Mouse (Mus musculus) olfactory bulb, adult 2 months (tissue): Measurements from ENCODE around the gene Shc4.

ENCODE experiments used
- CTCF ChIP-seq: fragments of 200-500 bp; IDR thresholded peaks from 2 replicates; pipeline ENCODE4 v1.5.1; 2012; ENCODE audit warnings: low read depth, mild to moderate bottlenecking, low read length, moderate library complexity; ENCODE audit not compliant: insufficient read depth
- POLR2A ChIP-seq: fragments of 200-500 bp; IDR thresholded peaks from 2 replicates; pipeline ENCODE4 v1.6.1; 2012; ENCODE audit warnings: mild to moderate bottlenecking, low read depth, low read length, moderate library complexity; ENCODE audit not compliant: insufficient read depth

DNA sequence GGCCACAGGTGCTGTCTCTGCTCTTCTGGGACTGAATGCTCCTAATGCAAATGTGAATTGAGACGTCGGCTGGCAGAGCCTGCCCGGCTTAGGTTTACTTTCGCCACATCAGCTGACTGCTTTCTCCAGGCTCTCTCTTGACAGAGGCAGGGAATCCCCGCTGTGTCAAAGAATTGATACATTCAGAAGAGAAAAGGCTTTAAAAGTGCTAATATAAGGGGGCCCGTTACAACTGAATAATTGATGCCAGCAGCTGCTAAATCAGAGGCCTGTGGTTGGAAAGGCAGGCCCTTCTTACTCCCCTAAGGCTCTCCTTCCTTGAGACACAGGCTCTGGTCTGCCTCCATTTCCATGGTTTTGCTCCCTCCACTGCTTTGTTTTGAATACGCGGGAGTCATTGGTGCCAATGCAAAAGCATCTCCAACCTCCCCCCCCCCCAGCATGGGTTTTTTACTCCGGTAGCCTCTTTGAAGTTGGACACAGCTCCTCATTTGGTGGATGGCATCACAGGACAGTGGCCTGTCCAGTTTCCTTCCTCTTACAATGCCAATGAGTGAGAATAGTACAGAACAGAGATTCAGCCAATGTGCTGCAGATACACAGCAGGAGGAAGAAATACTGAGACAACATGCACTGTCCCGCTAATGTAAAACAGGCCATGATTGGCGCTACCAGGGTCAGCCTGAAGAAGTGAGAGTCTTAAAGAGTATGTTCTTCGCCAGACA is 18.9 kb downstream of the Shc4 start:
- no peak for TF ChIP-seq POLR2A
- no peak for TF ChIP-seq CTCF
